Mouse (Mus musculus) neural tube, embryonic 13.5 days (tissue): ENCODE measurements around the gene Tmtc1. TPM values are rescaled to one million over a fixed set of nuclear protein-coding genes. Genes with fewer than 3 reads are reported as not detected.
A peak's percentile ranks its signal among the peaks of the same experiment; 100 is the strongest.

Experiments
- ATAC-seq: fragments of 200-750 bp; cut with Nextera tagmentation; 2 replicates; pipeline ENCODE4 v1.8.0; 2017; ENCODE audit warnings: low read depth, mild to moderate bottlenecking, moderate TSS enrichment, moderate library complexity
- H3K27ac ChIP-seq: fragments of 300-500 bp; sonication (generic); replicated peaks from 2 replicates; pipeline ENCODE4 v1.5.1; 2015; ENCODE audit warnings: moderate library complexity, mild to moderate bottlenecking, inconsistent platforms
- H3K27me3 ChIP-seq: fragments of 300-500 bp; sonication (generic); 2 replicates; pipeline ENCODE4 v1.6.1; 2015; ENCODE audit warnings: mild to moderate bottlenecking, inconsistent platforms
- H3K36me3 ChIP-seq: fragments of 300-500 bp; sonication (generic); 2 replicates; pipeline ENCODE4 v1.6.1; 2015; ENCODE audit warnings: mild to moderate bottlenecking, inconsistent platforms
- H3K4me1 ChIP-seq: fragments of 300-500 bp; sonication (generic); replicated peaks from 2 replicates; pipeline ENCODE4 v1.6.1; 2015; ENCODE audit warnings: inconsistent platforms
- H3K4me2 ChIP-seq: fragments of 300-500 bp; sonication (generic); 2 replicates; pipeline ENCODE4 v1.6.1; 2015; ENCODE audit warnings: inconsistent platforms, mild to moderate bottlenecking, moderate library complexity
- H3K4me3 ChIP-seq: fragments of 300-500 bp; sonication (generic); 2 replicates; pipeline ENCODE4 v1.5.1; 2015; ENCODE audit warnings: mild to moderate bottlenecking, inconsistent platforms
- H3K9ac ChIP-seq: fragments of 300-500 bp; sonication (generic); 2 replicates; pipeline ENCODE4 v1.6.1; 2015; ENCODE audit warnings: moderate library complexity, mild to moderate bottlenecking, inconsistent platforms
- H3K9me3 ChIP-seq: fragments of 300-500 bp; sonication (generic); 2 replicates; pipeline ENCODE4 v1.6.1; 2016; ENCODE audit warnings: inconsistent platforms
- WGBS: fragments of 180-500 bp; shearing (Covaris S2); methylation state at CpG from one replicate; pipeline ENCODE4 v1.1.7; 2015; 5-methylcytosine and 5-hydroxymethylcytosine counted together
- polyA plus RNA-seq: library from polyadenylated mRNA; unstranded; fragments of >200 nt; fragmentation: Nextera tagmentation; extraction: Ambion mirVana; gene quantifications from 2 replicates; pipeline ENCODE4 v1.2.1, GENCODE M21; 2015

The Tmtc1 gene
- polyA plus RNA-seq, 1 experiment from 2014 or later = 4.1 TPM

- no peaks in the 10 kb centered on the region for H3K9me3 ChIP-seq
- ATAC-seq = no peak
- H3K27me3 ChIP-seq = no peaks in the 10 kb centered on the region
- no peak overlapping the region for H3K4me3 ChIP-seq
- no peak overlapping the region for H3K9ac ChIP-seq
- H3K4me2 ChIP-seq = no peak overlapping the region
- peaks cover 19% of the 10 kb centered on the region for H3K36me3 ChIP-seq
- H3K27ac ChIP-seq = no peak overlapping the region
- H3K4me1 ChIP-seq = no peaks in the 10 kb centered on the region
Observed at GRCm38 (mm10) chr6:148413638-148414037, 30.6 kb downstream of the Tmtc1 start.

- WGBS = 52% methylated on average over 2 of the region's 2 CpGs
- ATAC-seq = no peak
- no peaks in the 10 kb centered on the region for H3K27me3 ChIP-seq
- H3K9me3 ChIP-seq = no peaks in the 10 kb centered on the region
- peaks cover 9% of the 10 kb centered on the region for H3K36me3 ChIP-seq
- no peak overlapping the region for H3K27ac ChIP-seq
- H3K9ac ChIP-seq = no peak overlapping the region
- H3K4me2 ChIP-seq = no peak overlapping the region
- peaks cover 11% of the 10 kb centered on the region; the same call in 1 of the 2 replicates for H3K4me1 ChIP-seq
- no peak overlapping the region for H3K4me3 ChIP-seq
Observed at GRCm38 (mm10) chr6:148406792-148407490, 37.2 kb downstream of the Tmtc1 start.

- 84% methylated on average over 2 of the region's 2 CpGs for WGBS
- Histone ChIP-seq H3K9me3 (no peaks in the 10 kb centered on the region), H3K9ac (no peak overlapping the region), H3K4me1 (peaks cover 11% of the 10 kb centered on the region; the same call in 1 of the 2 replicates), H3K27ac (no peak overlapping the region), H3K4me3 (no peak overlapping the region), H3K27me3 (no peaks in the 10 kb centered on the region), H3K4me2 (no peak overlapping the region), H3K36me3 (peaks cover 6% of the 10 kb centered on the region)
- no peak for ATAC-seq
Observed at GRCm38 (mm10) chr6:148405599-148405998, 38.6 kb downstream of the Tmtc1 start.

GRCm38 (mm10) chr6:148404500-148404899 is 39.7 kb downstream of the Tmtc1 start:
- H3K4me3 ChIP-seq = no peak overlapping the region
- H3K9ac ChIP-seq = no peak overlapping the region
- no peak overlapping the region for H3K4me2 ChIP-seq
- peaks cover 11% of the 10 kb centered on the region; the same call in 1 of the 2 replicates for H3K4me1 ChIP-seq
- WGBS = 35% methylated on average over 1 of the region's 1 CpGs
- no peak overlapping the region for H3K27ac ChIP-seq
- H3K27me3 ChIP-seq = no peaks in the 10 kb centered on the region
- no peak for ATAC-seq
- H3K36me3 ChIP-seq = no peaks in the 10 kb centered on the region
- H3K9me3 ChIP-seq = no peaks in the 10 kb centered on the region

DNA sequence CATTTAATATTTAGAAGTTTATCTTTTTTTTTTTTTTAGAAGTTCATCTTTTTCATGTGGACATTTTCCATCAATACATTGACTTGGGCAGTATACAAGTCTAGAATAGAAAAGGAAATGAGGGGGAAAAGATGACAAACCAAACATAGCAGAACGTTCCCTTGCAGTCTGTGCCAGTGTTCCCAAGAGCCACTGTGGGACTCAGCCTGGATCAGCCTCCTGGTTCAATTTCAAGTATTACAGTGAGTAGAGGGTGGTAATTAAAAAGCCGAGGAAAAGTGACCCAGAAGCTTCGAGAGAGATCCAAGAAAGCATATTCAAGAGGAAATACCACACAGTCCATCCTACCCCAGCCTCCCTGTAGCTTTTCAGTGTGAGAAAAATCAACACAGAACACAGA is 40.4 kb downstream of the Tmtc1 start:
- ATAC-seq = no peak
- Histone ChIP-seq H3K27me3 (no peaks in the 10 kb centered on the region), H3K4me2 (no peak overlapping the region), H3K4me3 (no peak overlapping the region), H3K36me3 (no peaks in the 10 kb centered on the region), H3K9me3 (no peaks in the 10 kb centered on the region), H3K9ac (no peak overlapping the region), H3K4me1 (peaks cover 11% of the 10 kb centered on the region; the same call in 1 of the 2 replicates), H3K27ac (no peak overlapping the region)
- WGBS = 72% methylated on average over 3 of the region's 3 CpGs

DNA sequence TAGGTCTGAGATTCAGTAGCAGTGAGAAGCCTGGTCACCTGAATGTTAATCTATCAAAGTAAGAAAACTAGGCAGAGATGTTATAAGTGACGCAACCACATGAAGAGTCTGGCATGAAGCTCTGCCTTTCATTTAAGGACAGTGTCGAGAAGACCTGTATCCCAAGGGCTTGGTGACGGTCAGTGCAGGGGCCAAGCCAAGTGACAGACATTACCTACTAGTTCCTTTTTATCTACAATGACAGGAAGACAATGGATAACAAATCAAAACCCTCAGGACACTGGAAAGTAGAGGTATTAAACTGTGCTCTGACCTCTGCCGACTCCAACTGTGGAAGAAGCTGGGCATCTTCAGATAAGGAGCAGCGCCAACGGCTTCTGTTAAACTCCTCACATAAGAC is 43.2 kb downstream of the Tmtc1 start:
- H3K4me3 ChIP-seq = no peak overlapping the region
- no peak overlapping the region for H3K27ac ChIP-seq
- no peak overlapping the region for H3K4me2 ChIP-seq
- WGBS = 92% methylated on average over 6 of the region's 6 CpGs
- 0 out of 2 replicates have a peak, but pooled peaks cover 3% of the 10 kb centered on the region for H3K4me1 ChIP-seq
- no peaks in the 10 kb centered on the region for H3K9me3 ChIP-seq
- no peak for ATAC-seq
- H3K36me3 ChIP-seq = no peaks in the 10 kb centered on the region
- H3K27me3 ChIP-seq = no peaks in the 10 kb centered on the region
- no peak overlapping the region for H3K9ac ChIP-seq

GRCm38 (mm10) chr6:148399541-148399940 is 44.6 kb downstream of the Tmtc1 start:
- ATAC-seq = no peak

DNA sequence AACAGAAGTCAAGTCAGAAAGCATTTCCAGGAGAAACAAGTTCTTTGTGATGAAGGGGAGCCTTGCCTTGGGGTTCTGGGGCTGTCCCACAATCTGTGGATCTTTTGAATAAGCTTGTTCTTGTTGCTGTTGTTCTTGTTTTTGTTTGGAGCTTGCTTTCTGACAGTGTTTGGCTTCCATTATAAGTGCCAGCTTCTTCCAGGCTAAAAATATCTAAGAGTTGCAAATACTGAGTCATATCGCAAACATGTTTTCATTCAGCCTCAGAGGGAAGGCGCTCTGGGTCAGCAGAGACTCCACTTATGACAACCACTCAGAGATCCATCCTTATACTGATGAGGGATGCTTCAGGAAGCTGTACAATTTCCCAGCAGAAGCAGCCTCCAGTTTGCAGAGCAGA is 45.3 kb downstream of the Tmtc1 start:
- Histone ChIP-seq H3K27me3 (no peaks in the 10 kb centered on the region), H3K27ac (no peak overlapping the region), H3K4me2 (no peak overlapping the region), H3K4me3 (no peak overlapping the region), H3K36me3 (no peaks in the 10 kb centered on the region), H3K4me1 (0 out of 2 replicates have a peak, but pooled peaks cover under 1% of the 10 kb centered on the region), H3K9me3 (no peaks in the 10 kb centered on the region), H3K9ac (no peak overlapping the region)
- ATAC-seq = no peak
- WGBS = 87% methylated on average over 2 of the region's 2 CpGs

More at GRCm38 (mm10) chr6:148399541-148399940, 44.6 kb downstream of the Tmtc1 start:
- 0 out of 2 replicates have a peak, but pooled peaks cover 3% of the 10 kb centered on the region for H3K4me1 ChIP-seq
- WGBS = 94% methylated on average over 2 of the region's 2 CpGs
- H3K36me3 ChIP-seq = no peaks in the 10 kb centered on the region
- no peak overlapping the region for H3K4me2 ChIP-seq
- H3K27ac ChIP-seq = no peak overlapping the region
- no peak overlapping the region for H3K4me3 ChIP-seq
- H3K9ac ChIP-seq = no peak overlapping the region
- no peaks in the 10 kb centered on the region for H3K27me3 ChIP-seq
- no peaks in the 10 kb centered on the region for H3K9me3 ChIP-seq

DNA sequence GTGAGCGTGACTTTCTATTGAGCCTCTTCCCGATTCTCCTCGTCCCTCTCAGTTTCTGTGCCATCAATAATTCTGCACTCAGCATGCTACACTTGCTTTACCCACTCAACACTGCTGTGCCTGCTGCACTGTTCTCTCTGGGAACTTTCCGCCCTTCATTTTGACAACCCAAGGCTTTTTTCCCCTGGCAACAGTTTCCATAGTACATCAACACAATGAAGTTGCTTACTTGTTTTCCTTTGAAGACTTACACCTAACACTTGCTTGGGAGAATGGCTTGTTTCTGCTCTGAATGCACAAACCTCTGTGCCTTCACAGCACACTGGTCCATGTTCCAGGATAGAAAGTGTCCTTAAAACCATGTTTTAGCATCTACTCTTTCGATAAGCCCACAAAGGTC is 46.9 kb downstream of the Tmtc1 start:
- Histone ChIP-seq H3K27me3 (no peaks in the 10 kb centered on the region), H3K36me3 (no peaks in the 10 kb centered on the region), H3K4me2 (no peak overlapping the region), H3K9me3 (no peaks in the 10 kb centered on the region), H3K9ac (no peak overlapping the region), H3K4me1 (peaks cover 15% of the 10 kb centered on the region), H3K27ac (no peak overlapping the region), H3K4me3 (no peak overlapping the region)
- no peak for ATAC-seq
- WGBS = 58% methylated on average over 5 of the region's 5 CpGs

- Histone ChIP-seq H3K27me3 (no peaks in the 10 kb centered on the region), H3K27ac (no peak overlapping the region), H3K4me2 (no peak overlapping the region), H3K36me3 (no peaks in the 10 kb centered on the region), H3K9me3 (no peaks in the 10 kb centered on the region), H3K4me1 (peaks cover 35% of the 10 kb centered on the region), H3K9ac (no peak overlapping the region), H3K4me3 (no peak overlapping the region)
- no peak for ATAC-seq
- WGBS = 91% methylated on average over 3 of the region's 3 CpGs
Observed at GRCm38 (mm10) chr6:148395272-148395671, 48.9 kb downstream of the Tmtc1 start.

GRCm38 (mm10) chr6:148394294-148394693 is 49.9 kb downstream of the Tmtc1 start:
- Histone ChIP-seq H3K4me3 (no peak overlapping the region), H3K27ac (no peak overlapping the region), H3K27me3 (no peaks in the 10 kb centered on the region), H3K4me2 (no peak overlapping the region), H3K36me3 (no peaks in the 10 kb centered on the region), H3K9ac (no peak overlapping the region), H3K9me3 (no peaks in the 10 kb centered on the region), H3K4me1 (peaks cover 41% of the 10 kb centered on the region)
- no peak for ATAC-seq
- WGBS = 63% methylated on average over 3 of the region's 3 CpGs

DNA sequence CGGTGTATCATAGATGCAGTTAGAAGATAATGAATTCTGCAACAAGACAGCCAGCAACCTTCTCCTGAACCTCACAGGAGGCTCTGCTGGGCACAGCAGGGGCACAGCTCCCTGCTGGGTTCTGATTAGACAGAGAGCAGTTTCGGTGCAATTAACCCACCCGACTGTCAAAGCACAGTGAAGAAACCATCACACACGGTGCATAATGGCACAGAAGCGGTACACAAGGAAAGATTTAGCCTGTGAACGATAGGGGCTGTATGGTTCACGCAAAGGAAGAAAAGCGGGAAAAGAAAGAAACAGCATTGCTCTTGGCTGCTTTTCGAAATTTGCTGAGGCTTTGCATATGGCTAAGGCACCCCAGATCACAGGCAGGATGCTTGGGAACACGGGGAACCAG is 52.0 kb downstream of the Tmtc1 start:
- Histone ChIP-seq H3K27ac (peak overlapping the region; percentile 80), H3K4me3 (no peak overlapping the region), H3K27me3 (no peaks in the 10 kb centered on the region), H3K4me2 (peak overlapping the region; percentile 25), H3K9me3 (no peaks in the 10 kb centered on the region), H3K4me1 (peaks cover 47% of the 10 kb centered on the region), H3K9ac (peak overlapping the region; percentile 41; the same call in 1 of the 2 replicates), H3K36me3 (no peaks in the 10 kb centered on the region)
- peak; percentile 89 for ATAC-seq
- 11% methylated on average over 10 of the region's 10 CpGs for WGBS

DNA sequence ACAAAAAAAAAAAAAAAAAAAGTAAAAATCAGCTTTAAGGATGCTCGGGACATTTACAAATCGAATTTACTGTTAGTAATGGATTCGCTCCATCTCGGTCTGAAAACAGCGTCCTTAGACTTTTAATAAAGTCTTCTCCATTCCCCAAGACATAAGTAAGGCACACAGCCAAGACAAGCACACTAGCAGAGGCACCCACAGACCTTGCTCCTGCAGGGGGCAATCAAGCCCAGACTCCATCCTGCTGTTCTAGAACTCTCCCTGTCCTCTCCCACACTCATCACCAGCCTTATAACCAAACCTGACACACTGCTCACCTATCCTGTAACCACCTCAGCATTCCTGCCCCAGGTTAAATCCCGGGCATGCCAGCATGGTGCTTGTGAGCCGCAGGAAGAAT is 52.9 kb downstream of the Tmtc1 start:
- Histone ChIP-seq H3K27ac (peak overlapping the region; percentile 80), H3K9me3 (no peaks in the 10 kb centered on the region), H3K4me3 (no peak overlapping the region), H3K4me2 (no peak overlapping the region), H3K4me1 (peaks cover 50% of the 10 kb centered on the region), H3K27me3 (no peaks in the 10 kb centered on the region), H3K9ac (no peak overlapping the region), H3K36me3 (no peaks in the 10 kb centered on the region)
- ATAC-seq = no peak
- 72% methylated on average over 7 of the region's 7 CpGs for WGBS
